Mouse (Mus musculus) spleen, postnatal 36 days (tissue): ENCODE data around the gene Arid1b.

Source experiments
- DNase-seq, 2 experiments: peaks; one replicate each; pipeline ENCODE4 v3.0.0; 2022; ENCODE audit warnings: low spot score in 2 of 2, mixed read lengths in 1 of 2

The Arid1b gene

DNA sequence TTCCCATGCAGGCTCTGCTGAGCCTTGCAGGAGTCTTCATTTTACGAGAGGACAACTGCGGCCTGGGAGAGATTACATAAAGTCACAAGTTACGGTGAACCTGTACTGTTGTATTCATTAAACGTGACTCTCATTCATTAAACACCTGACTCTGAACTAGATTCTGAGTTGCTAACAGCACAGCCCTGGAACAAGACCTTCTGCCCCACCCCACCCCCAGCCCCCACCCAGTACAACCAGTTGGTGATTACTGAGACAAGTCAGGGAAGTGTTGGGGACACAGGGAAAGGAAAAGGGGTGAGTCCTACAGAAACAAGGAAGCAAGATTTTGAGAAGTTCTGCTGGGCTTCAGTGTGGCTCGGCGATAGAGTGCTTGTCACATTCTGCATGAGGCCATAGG is 281.6 kb downstream of the Arid1b start:
- no peak for DNase-seq

DNA sequence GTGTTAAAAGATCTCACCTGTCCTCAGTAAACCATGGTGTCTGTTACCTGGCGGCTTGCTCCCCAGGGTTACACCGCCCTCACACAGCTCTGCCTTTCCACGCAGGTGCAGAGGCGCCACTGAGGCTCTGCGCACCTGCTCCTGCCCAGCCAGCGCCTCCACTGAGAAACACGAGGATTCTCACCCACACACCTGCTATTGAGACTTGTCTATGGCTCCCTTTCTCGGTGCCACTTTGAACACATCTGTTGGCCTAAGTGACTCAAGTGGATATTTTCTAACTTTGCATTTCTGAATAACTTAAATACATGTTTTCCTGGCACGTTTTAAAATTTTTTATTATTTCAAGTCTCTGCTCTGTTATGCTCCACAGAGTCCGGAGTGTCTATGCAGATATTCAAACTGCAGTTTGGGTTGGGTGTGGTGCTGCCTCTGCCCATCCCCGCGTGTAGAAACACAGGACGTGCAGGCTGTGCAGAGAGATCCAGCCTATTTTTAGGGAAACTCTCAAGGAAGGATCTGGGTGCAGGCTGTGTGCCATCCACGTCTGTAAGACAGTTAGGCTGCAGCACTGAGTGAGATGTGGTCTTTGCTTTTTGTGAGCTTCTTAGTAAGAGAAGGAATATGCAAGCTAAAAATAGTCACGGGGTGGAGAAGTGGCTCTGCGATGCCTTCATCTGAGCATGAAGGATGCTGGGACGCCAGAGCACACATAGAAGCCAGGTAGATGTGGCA is 283.2 kb downstream of the Arid1b start:
- no peak for DNase-seq

DNA sequence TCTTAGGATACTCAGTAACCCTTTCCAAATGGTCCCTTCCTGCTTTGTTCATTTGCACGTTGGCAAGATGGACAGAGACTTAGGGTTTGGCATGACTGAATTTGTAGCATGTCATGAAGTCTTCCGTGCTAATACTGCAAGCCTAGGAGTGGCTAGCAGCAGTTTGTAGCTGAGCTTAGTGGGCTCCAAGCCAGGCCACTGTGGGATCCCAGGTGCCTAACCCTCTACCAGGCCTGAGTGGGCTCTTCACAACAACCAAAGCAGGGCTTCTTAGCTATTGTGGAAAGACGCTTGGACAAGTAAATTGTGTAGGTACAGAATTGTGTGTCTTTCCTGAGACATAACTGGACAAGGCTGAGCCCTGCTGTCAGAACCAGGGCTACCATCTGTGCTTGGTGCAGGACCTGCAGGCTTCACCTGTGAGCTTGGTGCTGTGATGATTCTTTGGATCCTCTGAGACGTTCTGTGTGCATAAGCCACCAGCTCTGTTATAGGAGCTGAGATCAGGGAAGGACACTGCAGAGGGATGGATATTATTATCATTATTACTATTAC is 286.4 kb downstream of the Arid1b start:
- DNase-seq: no peak

DNA sequence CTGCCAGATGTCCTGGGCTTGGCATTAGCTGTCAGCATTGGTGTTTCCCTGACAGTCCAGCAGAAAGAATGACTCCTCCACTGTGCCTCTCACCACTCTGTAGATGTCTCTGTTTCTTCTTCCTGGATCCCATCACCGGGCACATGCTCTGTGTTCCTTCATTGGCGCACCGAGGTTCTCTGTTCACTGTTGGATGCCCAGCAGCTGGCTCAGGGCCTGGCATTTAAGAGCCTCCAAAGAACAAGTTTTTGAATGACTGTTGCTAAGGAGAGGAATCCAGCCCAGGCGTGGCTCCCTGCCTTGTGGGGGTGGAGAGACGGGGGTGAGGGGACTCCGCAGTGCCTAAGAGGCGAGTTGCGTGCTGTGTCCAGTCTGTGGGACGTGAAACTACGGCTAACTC is 290.7 kb downstream of the Arid1b start:
- no peak for DNase-seq

DNA sequence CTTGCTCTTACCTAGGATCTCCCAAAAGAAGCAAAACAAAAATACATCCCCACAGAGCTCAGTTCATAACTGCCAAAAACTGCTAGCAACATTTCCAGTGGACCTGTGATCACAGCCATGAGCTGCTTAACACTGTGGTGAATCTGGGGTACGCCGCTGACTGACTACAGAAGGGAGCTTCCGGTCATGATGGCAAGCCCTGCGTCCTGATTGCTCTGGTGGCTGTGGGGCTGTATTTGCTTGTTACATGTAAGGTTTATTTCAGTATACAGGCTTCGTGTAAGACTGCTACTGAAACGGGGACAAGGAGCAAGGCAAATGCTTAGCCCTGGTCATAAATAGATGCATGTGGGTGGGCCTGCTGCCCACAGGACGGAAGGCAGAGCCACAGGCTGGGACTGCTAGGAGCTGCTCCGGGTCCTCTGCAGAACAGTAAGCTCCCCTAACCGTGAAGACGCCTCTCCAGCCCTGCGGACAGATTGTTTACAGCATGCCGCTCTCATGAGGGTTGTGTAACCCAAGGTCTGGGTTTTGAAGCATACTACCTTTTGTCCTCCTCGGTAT is 291.8 kb downstream of the Arid1b start:
- DNase-seq: no peak

DNA sequence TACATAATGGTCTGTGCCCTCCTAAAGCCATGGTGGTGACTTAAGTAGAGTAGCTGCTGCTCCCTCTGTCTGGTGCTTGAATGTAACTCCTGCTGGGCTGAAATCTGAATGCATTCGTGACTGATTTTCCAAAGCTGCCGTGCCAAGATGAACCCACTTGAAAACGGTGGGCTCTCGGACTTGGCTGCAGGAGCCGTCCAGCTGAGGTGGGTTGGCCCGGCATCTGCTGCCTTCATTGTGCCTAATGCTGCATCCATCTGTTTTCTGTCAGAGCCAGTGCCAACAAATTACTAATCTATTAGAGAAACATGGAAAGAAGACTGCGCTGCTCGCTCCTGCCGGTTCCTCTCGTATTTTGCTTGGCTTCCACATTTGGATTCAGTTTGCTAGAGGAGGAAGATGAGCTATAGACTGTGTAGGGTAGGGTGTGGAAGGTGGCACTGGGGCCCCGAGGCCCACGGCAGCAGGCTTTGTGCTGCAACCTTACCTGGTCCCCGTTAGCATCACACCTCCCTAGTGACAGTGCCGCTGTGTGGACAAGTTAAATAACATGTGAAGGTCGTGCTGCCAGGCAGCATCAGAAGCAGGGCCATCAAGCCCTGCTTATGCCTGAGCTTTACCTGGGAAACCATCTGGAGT is 292.6 kb downstream of the Arid1b start:
- no peak for DNase-seq

DNA sequence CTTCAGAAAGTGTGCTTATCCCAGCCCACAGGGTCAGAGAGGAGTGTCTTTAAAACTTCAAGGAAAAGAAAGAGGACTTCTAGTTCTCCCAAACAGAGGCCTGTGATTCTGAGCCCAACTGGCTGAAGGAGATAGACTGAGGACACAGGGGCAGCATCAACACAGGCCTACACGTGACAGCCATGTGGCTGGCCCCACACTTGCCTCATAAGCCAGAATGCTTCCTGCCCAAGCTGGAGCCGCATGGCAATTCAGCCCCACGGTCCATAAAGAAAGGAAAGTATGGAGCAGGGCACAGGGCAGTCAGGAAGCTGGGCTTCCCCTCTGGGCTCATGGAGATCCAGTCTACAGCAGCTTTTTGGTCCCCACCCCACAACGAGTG is 293.1 kb downstream of the Arid1b start:
- DNase-seq: no peak

DNA sequence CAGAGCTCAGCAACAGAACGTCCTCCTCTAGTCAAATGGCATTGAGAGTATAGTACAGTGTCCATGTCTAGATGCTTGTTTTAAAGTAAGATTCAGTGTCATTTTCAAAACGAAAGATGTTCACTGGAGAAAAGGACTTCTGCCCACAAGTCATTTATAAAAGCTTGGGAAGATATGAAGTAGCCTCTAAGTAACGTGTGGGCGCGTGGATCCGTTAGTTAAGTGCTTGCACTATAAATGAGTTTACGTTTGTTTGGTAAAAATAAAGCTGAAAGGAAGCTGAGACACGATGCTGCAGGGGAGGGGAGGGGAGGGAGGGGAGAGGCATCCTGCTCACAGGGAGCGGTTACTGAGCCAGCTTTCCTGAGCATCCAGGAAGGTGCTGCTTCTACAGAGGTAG is 293.5 kb downstream of the Arid1b start:
- no peak for DNase-seq

DNA sequence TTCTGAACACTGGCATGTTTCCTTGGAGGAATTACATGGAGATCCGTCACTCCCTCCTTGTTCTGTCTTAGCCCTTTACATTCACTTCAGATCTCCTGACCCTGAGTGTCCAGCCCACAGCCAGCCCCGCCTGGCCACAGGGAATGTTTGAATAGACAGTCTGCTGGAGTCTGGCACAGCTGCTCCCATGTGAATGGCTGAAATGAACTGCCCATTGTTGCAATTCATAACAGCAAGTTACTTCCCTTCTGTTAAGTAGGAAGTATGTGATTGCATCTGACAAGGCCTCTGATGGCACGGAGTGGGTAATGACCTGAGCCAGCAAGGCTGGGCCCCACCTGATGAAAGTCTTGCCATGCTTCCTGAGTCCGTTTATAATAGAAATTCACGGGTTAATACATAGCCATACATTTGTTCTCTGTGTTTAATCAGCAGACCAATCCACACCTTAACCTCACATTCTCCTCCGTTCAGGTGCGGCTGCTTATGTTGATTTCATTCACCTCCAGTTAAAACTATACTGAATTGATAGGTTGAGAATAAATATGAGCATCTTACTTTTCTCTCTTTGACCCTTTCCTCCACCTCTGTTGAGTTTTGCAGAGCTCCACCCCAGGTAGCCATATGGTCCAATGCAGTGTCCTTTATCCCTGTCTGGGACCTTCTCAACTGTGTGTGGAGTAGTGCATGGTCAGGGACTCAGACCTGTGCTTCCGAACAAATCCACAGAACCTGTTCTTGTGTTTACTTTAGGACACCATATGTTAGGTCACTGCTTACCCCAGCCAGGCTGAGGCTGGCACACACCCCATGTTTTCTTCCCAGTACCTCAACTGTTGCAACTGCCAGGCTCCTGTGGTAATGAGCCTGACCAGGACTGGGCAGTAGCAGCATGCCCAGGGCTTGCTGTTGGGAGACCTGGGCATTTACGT is 299.8 kb downstream of the Arid1b start:
- no peak for DNase-seq

DNA sequence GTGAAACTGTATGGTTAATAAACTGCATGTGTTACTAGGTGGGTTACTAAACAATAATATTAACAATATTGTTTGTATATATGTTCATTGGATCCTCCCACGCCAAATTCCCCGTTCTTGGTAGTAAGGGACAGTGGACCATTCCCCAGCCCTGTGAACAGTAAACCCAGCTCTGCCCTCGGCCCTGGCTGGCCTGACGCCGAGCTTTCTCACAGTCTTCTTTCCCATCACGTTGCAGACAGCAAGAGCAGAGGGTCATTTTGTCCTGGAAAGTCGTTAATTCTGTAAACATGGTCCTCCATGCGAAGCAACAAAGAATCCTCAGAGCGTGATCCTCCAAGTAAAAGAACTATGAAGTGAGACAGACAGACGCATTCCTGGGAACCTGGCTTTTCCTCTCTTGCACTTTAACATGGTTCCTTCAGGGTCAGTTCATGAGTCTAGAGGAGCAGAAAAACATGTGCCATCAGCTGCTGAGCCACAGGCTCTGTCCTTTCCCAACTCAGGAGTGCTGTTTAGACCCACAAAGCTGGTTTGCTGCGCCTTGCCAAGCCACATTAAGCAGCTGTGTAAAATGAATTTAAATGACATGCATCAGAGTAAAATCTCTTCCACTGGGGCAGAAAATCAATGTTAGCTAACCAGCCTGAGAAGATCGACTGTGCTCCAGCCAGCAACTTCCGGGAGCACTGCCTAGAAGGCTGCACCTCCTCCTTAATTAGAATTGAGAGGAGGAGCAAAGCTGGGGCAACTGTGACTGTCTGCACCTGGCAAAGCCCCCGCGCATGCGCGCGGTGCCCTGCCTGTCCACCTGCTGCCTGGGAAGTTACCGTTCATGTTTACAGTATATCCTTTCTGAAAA is 301.2 kb downstream of the Arid1b start:
- peak; percentile 92 to 93 for DNase-seq

DNA sequence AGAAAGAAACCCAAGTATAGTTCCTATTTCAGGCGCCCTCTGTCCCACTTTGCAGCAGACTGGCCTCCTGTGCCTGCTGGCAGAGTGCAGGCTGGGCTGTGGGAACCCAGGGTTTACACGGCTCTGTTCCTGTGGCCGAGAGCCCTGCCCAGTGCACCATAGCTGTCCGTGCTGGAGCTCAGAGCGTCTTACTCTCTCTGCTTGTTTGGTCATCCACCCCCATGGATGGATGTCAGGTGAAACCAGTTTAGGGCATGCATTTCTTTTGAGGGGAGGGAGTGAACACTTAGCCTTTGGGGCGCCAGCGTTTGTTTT is 301.8 kb downstream of the Arid1b start:
- DNase-seq: no peak

DNA sequence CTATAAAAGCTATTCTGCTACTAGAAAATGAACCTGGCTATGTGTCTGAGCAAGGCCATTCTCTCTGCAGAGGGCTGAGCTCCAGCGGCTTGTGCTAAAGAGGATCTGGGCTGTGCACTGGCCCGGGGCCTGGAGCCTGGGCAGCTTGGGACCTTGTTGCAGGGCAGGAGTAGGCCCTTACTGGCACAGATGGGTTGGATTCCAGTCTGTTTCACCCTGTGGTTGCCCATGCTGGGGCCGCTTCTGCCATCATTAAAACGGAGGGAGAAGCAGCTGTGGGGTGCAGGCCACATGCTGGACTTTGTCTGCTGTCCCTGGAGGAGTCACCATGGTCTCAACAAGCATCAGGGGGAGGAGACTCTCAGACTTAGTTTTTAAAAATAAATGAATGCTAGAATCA is 303.4 kb downstream of the Arid1b start:
- DNase-seq: no peak

DNA sequence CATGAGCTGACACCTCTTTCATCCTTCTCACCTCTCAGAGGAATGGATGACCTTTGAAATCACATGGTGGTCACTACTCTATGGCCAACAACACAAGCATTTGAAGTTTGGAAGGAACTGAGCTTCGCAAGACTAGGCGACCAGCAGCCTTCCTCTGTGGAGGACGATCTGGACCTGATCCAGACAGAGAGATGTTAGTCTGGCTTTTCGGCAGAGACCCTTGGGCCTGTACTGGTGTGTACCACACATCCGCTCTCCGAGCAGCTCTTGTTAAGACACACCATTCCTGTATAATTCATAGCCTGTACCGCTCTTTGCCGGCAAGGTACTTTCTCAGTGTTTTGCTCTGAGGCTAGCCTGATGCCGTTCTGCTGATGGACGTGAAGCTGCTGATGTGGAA is 303.9 kb downstream of the Arid1b start:
- DNase-seq: no peak

DNA sequence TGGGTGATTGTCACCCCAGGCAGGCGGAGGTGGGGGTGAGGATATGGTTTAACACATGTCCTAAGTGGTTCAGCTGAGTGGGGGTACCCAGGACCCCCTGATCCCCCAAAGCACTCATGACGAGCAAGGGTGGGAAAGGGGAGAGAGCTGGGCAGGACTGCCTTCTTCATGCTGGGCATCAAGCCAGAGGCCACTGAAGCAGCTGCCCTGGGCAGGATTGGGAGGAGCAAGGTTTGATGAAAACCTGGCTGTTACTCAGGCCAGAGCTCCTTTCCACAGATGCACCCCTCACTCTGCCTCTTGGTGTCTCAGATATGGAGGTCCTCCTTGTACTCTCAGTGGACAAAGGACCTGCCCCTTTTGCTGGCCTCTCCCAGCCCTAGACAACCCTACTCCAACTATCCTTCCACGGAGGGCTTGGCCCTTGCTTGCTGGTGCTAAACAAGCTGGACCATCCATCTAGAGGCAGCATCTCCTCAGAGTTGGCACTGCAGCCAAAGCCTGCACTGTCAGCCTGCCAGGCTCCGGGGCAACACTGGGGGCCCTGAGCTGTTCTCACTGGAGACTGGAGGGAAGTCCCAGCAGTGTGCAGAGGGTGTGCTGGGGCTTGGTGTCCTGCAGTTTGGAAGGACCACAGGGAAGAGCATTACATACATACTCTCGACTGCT is 304.9 kb downstream of the Arid1b start:
- no peak for DNase-seq

DNA sequence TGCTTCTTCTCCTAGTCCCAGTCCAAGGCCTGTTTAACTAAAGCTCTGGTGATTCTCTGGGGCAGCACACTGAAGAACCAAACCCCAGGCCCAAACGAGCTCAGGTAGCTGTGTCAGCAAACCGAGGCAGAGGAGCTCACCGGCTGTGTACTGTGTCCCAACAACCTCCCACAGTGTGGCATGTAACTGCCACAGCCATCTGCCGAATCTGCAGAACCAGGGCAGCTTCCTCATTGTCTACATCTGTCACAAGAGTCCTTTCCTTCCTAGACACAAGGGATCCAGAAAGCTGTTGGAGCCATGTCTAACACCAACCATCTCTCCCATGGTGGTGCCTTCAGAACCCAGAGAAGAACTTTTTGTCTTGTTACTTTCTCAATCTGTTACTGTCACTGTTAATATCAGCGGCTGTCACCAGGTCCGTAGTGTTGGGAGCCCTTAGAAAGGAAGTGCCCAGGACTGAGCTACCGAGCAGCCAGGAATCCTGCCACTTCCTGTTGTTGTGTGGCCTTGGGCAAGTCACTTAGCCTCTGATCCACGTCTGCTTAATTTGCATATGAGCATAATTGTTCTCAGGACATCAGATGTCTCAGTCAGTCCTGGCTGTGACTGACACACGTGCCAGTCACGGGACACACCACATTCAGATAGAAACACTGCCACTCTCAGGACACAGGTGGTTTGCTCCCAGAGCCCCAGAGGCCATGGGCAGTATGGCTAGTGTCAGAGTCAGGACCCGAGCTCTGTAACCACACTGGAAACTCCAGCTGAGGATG is 309.0 kb downstream of the Arid1b start:
- peak; percentile 38 to 40 for DNase-seq

DNA sequence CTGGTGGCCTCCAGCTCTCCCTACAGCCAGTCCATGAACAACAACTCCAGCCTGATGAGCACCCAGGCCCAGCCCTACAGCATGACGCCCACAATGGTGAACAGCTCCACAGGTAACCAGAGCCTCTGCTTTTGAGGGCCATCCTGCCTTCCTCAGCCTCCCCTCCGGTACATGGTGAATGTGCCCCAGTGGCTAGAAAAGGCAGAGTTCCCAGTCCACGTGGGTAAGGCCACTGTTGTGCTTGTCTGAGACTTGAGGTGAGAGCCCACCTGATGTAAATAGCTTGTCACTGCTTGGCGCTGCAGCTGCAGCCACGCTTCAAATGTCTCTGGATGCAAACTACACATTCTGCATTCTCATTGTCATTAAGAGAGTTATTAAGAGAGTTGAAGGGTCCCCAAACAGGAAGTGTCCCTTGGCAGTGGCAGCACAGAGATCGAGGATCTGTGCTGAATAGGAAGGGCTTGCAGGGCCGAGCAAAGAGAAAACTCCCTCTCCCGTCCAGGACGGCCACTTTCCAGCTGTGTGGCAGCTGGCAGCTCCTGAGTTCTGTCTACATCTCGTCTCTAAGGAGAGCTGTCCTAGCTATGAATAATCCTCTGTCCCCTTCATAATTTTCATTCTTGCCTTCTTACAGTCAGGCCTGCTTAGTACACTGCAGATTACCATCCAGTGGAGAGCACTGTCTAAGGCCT is 311.8 kb downstream of the Arid1b start:
- DNase-seq: no peak

DNA sequence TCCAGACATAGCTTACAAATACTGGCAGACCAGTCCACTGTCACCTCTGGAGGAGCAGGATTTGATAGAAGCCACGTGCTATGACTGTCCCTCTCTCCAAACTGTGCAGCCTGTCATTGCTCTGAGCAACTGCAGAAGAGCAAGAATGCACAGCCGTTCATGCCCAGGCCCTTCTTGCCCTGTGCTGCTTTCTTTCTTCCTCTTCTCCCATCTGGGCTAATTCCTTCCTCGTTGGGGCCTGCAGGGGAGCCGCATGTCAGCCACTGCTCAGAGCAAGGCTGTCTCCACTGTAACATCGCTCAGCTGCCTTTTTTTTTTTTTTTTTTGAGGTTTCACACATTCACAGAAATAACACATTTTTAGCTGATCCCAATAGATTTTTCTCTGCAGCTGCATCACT is 315.8 kb downstream of the Arid1b start:
- no peak for DNase-seq

DNA sequence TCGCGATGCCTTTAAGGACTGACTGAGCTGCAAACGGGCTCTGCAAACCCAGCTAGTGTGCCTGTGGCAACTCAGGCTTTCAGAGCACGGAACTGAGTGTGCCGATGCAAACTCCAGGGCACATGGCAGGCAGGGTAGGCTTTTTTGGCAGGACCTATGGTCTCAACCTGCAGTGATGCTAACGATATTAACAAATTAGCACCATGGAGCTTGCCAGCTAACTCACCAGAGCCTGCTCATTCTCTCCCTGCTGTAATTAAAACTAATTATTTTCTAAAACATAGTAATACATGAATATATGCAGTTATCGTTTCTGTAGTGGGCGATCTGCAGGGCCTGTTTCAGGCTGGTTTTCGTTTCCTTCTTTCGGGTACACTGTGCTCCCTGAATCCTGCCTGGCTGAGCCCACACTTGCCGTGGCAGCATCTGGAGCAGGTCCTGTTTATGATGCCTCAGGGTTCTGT is 316.3 kb downstream of the Arid1b start:
- no peak for DNase-seq

DNA sequence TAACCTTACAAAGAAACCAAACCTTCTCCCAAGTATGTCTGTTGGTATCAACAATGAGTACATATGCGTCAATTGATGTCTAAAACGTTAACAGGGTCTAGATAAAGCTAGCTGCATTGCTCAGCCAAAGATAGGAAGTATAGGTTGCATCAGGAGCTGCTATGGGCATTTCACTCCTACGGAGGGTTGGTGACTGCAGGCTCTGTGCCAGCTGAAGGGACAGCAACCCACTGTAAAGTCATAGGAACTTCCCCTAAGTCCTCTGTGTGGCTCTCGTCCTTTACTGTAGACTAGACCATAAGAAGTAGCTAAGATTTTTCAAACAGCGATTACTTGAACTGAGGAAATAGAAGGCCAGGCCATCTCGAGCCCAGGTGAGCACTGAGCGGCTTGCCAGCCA is 316.9 kb downstream of the Arid1b start:
- DNase-seq: no peak
